Mouse (Mus musculus) limb, embryonic 14.5 days (tissue): Measurements from ENCODE around the gene Ston2. TPM values are rescaled to one million over a fixed set of nuclear protein-coding genes. Genes with fewer than 3 reads are reported as not detected.

Experiments
- ATAC-seq: fragments of 200-750 bp; cut with Nextera tagmentation; 2 replicates; pipeline ENCODE4 v1.8.0; 2017; ENCODE audit warnings: low read depth, moderate number of reproducible peaks, moderate TSS enrichment; ENCODE audit not compliant: low FRiP score
- DNase-seq: peaks from one replicate; pipeline ENCODE4 v3.0.0-alpha.2; 2015; ENCODE audit warnings: low spot score
- H3K27ac ChIP-seq: fragments of 300-500 bp; sonication (generic); replicated peaks from 2 replicates; pipeline ENCODE4 v1.5.1; 2014; ENCODE audit warnings: low read depth, mild to moderate bottlenecking, low read length, moderate library complexity, mixed read lengths
- H3K27me3 ChIP-seq: fragments of 300-500 bp; sonication (generic); 2 replicates; pipeline ENCODE4 v1.6.1; 2014; ENCODE audit warnings: low read length, mixed read lengths; ENCODE audit not compliant: control insufficient read depth, insufficient read depth
- H3K36me3 ChIP-seq: fragments of 300-500 bp; sonication (generic); 2 replicates; pipeline ENCODE4 v1.6.1; 2014; ENCODE audit warnings: mild to moderate bottlenecking, low read length, moderate library complexity, mixed read lengths; ENCODE audit not compliant: control insufficient read depth, insufficient read depth
- H3K4me1 ChIP-seq: fragments of 300-500 bp; sonication (generic); 2 replicates; pipeline ENCODE4 v1.6.1; 2014; ENCODE audit warnings: antibody characterized with exemption, low read length, mixed read lengths; ENCODE audit not compliant: control insufficient read depth, insufficient read depth
- H3K4me2 ChIP-seq: fragments of 300-500 bp; sonication (generic); replicated peaks from 2 replicates; pipeline ENCODE4 v1.6.1; 2014; ENCODE audit warnings: low read depth, mild to moderate bottlenecking, low read length, moderate library complexity; ENCODE audit not compliant: severe bottlenecking
- H3K4me3 ChIP-seq: fragments of 300-500 bp; sonication (generic); replicated peaks from 2 replicates; pipeline ENCODE4 v1.5.1; 2014; ENCODE audit warnings: low read length
- H3K9ac ChIP-seq: fragments of 300-500 bp; sonication (generic); 2 replicates; pipeline ENCODE4 v1.6.1; 2014; ENCODE audit warnings: mild to moderate bottlenecking, low read depth, low read length, moderate library complexity; ENCODE audit not compliant: severe bottlenecking
- H3K9me3 ChIP-seq: fragments of 300-500 bp; sonication (generic); 2 replicates; pipeline ENCODE4 v1.6.1; 2016; ENCODE audit warnings: low read length; ENCODE audit not compliant: control insufficient read depth
- POLR2A ChIP-seq: fragments of 200-500 bp; IDR thresholded peaks from 2 replicates; pipeline ENCODE4 v1.8.0; 2012; ENCODE audit warnings: inconsistent platforms, mild to moderate bottlenecking, moderate library complexity, borderline replicate concordance; ENCODE audit not compliant: insufficient read depth, insufficient read length; ENCODE audit errors: extremely low read depth
- WGBS: fragments of 180-500 bp; shearing (Covaris S2); extraction: QIAGEN DNeasy Blood & Tissue Kit; methylation state at CpG from one replicate; pipeline ENCODE4 v1.1.7; 2014; 5-methylcytosine and 5-hydroxymethylcytosine counted together
- polyA plus RNA-seq, 2 experiments: library from polyadenylated mRNA; depleted of rRNA in 1 of 2; stranded (reverse) in 1 of 2; unstranded in 1 of 2; fragments of >200 nt; fragmentation: Nextera tagmentation in 1 of 2; extraction: Ambion mirVana in 1 of 2; gene quantifications; 2 replicates each; pipeline versions ENCODE4 v1.2.1 to v1.2.3; 2012 to 2014

Gene Ston2
- polyA plus RNA-seq, 2 experiments = 9.6 to 9.9 TPM

DNA sequence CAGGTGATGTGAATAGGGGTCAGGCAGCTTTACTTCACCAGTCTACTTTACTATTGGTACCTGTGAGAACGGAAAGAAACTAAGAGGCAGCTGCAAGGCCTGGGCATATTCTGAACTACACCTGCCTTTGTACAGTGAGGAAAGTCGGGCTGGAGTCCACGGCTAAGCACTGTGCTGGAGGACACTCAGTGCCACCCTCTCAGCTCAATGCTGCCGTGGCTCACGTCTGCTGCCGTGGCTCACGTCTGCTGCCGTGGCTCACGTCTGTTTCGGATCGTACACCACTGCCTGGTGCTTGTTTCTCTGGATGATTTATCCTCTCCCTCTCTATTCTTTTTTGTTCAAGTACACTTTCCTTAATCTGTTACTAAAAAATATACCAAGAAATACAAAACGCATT, 32.3 kb upstream of the Ston2 start:
- Histone ChIP-seq H3K4me1 (no peaks in the 10 kb centered on the region), H3K36me3 (peaks cover 78% of the 10 kb centered on the region), H3K4me2 (no peak overlapping the region), H3K4me3 (no peak overlapping the region), H3K27ac (no peak overlapping the region), H3K9me3 (no peaks in the 10 kb centered on the region), H3K27me3 (no peaks in the 10 kb centered on the region), H3K9ac (no peak overlapping the region)
- TF ChIP-seq POLR2A = no peak
- ATAC-seq (no peak), DNase-seq (no peak)
- WGBS = 93% methylated on average over 12 of the region's 12 CpGs

- Histone ChIP-seq H3K4me1 (no peaks in the 10 kb centered on the region), H3K36me3 (peaks cover 78% of the 10 kb centered on the region), H3K9me3 (no peaks in the 10 kb centered on the region), H3K4me2 (no peak overlapping the region), H3K27me3 (no peaks in the 10 kb centered on the region), H3K27ac (no peak overlapping the region), H3K4me3 (no peak overlapping the region), H3K9ac (no peak overlapping the region)
- TF ChIP-seq POLR2A = no peak
- DNase-seq (no peak), ATAC-seq (no peak)
- 86% methylated on average over 4 of the region's 4 CpGs for WGBS
These were observed 30.5 kb upstream of the Ston2 start for GRCm38 (mm10) chr12:91818726-91819125.

GRCm38 (mm10) chr12:91815990-91816389, 27.8 kb upstream of the Ston2 start:
- H3K4me2 ChIP-seq = no peak overlapping the region
- no peak for TF ChIP-seq POLR2A
- H3K36me3 ChIP-seq = peaks cover 82% of the 10 kb centered on the region
- no peak overlapping the region for H3K27ac ChIP-seq
- ATAC-seq (no peak), DNase-seq (peak; percentile 58)
- WGBS = 30% methylated on average over 10 of the region's 10 CpGs
- no peak overlapping the region for H3K9ac ChIP-seq
- H3K4me3 ChIP-seq = no peak overlapping the region
- no peaks in the 10 kb centered on the region for H3K9me3 ChIP-seq
- no peaks in the 10 kb centered on the region for H3K4me1 ChIP-seq
- no peaks in the 10 kb centered on the region for H3K27me3 ChIP-seq

- Histone ChIP-seq H3K4me1 (no peaks in the 10 kb centered on the region), H3K9me3 (no peaks in the 10 kb centered on the region), H3K9ac (no peak overlapping the region), H3K27ac (no peak overlapping the region), H3K4me2 (no peak overlapping the region), H3K36me3 (peaks cover 81% of the 10 kb centered on the region), H3K4me3 (no peak overlapping the region), H3K27me3 (no peaks in the 10 kb centered on the region)
- no peak for ATAC-seq
- DNase-seq = no peak
- TF ChIP-seq POLR2A = no peak
- 93% methylated on average over 11 of the region's 11 CpGs for WGBS
These were observed 27.4 kb upstream of the Ston2 start for GRCm38 (mm10) chr12:91815552-91815951.

DNA sequence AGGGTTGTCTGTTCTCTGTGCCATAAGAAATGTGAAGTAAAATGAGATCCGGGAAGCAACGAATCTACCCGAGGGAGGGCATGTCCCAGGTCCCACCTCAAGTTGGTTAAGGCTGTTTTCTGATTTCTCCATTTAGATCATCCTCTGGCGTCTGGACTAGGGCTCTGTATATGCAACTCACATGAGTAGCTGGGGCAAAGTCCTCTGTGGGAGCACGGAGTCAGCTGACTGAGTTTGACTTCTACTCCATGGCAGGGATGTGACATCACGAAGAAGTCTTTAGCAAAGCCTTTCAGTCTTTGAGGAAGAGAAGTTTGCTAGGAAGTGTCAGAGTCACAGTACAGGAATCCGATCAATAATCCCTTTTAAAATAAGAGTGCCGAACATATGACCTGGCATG, 20.7 kb upstream of the Ston2 start:
- no peak overlapping the region for H3K4me2 ChIP-seq
- no peaks in the 10 kb centered on the region for H3K9me3 ChIP-seq
- H3K27me3 ChIP-seq = no peaks in the 10 kb centered on the region
- ATAC-seq (no peak), DNase-seq (no peak)
- no peak overlapping the region for H3K27ac ChIP-seq
- whole genome bisulfite sequencing = 92% methylated on average over 8 of the region's 8 CpGs
- no peak for TF ChIP-seq POLR2A
- no peak overlapping the region for H3K9ac ChIP-seq
- no peaks in the 10 kb centered on the region for H3K4me1 ChIP-seq
- peaks cover 65% of the 10 kb centered on the region for H3K36me3 ChIP-seq
- no peak overlapping the region for H3K4me3 ChIP-seq

- H3K4me2 ChIP-seq = no peak overlapping the region
- no peak for TF ChIP-seq POLR2A
- DNase-seq (no peak), ATAC-seq (no peak)
- no peaks in the 10 kb centered on the region for H3K9me3 ChIP-seq
- H3K27ac ChIP-seq = no peak overlapping the region
- no peaks in the 10 kb centered on the region for H3K27me3 ChIP-seq
- H3K9ac ChIP-seq = no peak overlapping the region
- H3K36me3 ChIP-seq = peaks cover 54% of the 10 kb centered on the region
- H3K4me3 ChIP-seq = no peak overlapping the region
- WGBS = 77% methylated on average over 6 of the region's 6 CpGs
- H3K4me1 ChIP-seq = no peaks in the 10 kb centered on the region
These were observed 19.6 kb upstream of the Ston2 start for GRCm38 (mm10) chr12:91807761-91808160.
